Mouse (Mus musculus): Measurements from ENCODE around the gene Trim66. TPM values are rescaled to one million over a fixed set of nuclear protein-coding genes. Genes with fewer than 3 reads are reported as not detected.

Gene Trim66
- total RNA-seq (2023): 0.36 to 0.52 TPM (median 0.50 TPM) in 4 replicates

GRCm38 (mm10) chr7:109508034-109508433 is at the start of gene Trim66:
Gene Trim66, minus strand, starts transcription at chr7:109508134.

DNA sequence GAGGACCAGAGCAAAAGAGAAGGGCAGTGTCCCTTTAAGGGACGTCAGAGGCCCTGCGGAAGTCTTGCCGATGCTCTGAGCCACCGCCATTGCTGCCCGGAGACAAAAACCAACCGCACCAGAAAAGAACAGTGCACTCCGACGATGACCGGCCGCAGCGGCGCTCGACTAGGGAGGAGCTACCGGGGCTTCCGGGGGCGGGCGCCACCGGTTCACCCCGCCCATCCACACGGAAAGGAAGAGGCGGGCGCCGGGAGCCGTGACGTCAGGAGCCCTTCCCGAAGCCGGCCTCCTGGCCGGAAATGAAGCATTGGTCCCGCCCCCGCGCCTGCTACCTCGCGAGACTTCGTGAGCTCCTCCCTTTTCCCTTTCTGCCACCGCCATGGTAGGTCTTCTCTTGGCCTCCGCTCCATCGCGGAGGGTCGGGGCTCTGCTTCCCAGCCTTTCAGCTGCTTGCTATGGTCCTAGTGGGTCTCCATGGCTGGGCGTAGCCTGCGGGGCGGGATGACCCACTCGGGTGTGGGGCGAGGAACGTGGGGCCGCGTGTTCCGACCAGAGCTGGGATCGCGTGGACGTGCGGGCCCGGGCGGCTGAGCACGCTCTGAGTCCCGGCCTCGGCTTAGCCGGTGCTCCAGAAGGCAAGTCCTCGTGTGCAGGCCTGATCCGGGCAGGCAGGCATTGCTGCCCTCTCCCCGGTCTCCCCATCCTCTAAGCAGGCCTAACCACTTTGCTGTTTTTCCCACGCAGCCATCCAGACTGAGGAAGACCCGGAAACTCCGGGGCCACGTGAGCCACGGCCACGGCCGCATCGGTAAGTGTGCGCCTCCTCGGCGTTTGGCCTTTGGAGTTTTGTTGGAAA is 11.1 kb upstream of the Trim66 start, which contains the start of gene Rpl27a:
Rpl27a (plus strand) TSS at position 310 of the 859 bp plus-strand sequence.

DNA sequence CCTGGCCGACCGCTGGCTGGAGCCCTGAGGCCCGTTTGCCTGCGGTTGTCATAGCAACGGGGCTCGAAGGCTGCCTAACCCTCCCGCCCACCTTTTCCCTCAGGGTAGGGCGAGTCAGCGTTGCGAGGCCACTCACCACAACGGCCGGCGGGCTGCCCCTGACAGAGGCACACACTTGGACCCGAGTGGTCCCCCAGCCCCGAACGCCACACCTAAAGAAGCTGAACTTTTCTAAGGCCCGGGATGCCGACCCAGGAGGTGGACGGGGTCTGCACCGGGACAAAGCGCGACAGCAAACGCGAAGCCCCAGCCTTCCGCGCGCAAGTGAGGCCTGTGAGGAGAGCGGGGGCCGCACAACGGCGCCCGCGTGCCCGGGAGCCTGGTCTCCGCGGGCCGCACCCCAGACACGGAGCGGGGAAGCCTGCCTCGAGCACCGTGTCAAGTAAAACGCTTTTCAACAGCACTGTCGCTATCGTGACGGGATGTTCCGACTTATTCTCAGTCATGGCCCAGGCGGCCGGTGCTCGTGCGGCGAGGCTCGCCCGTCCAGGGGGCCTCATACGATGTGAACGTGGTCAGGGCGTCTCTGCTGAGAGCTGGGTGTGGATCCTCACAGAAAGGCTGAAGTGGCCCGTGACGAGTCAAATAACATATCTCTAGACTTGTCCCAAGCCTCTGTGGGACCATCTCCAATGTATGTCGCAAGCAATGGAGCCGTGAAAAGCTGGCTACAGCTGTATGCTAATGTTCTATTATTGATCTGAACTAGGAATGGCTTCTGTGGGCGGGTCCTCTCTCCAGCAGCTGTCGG is 68.9 kb downstream of the Trim66 start, which contains the start of gene Stk33:
Stk33 (minus strand) TSS at position 301 of the 811 bp plus-strand sequence.

Other genes with a start within 250 kb of the Trim66 start
- not detected in 4 replicates for gene Stk33, start 69.1 kb downstream of the Trim66 start, total RNA-seq (2023)
- 550 to 565 TPM (median 553 TPM) in 4 replicates for gene Rpl27a, start 11.0 kb upstream of the Trim66 start, total RNA-seq (2023)
- 0.18 to 0.78 TPM (median 0.33 TPM) in 4 replicates for gene St5, start 195.5 kb upstream of the Trim66 start, total RNA-seq (2023)
- gene Akip1, start 195.6 kb upstream of the Trim66 start, total RNA-seq (2023): 7.5 to 13.0 TPM (median 11.8 TPM) in 4 replicates
- gene BC051019, start 215.7 kb upstream of the Trim66 start, total RNA-seq (2023): not detected in 4 replicates
- not detected in 4 replicates for gene Ascl3, start 223.6 kb upstream of the Trim66 start, total RNA-seq (2023)
- 23.7 to 29.7 TPM (median 27.4 TPM) in 4 replicates for gene Tmem9b, start 244.7 kb upstream of the Trim66 start, total RNA-seq (2023)

All from B cell, adult 62 days (primary cell).